Mouse (Mus musculus): ENCODE measurements around the gene Mia2.
"Not testable (repeated sequence)": the region's sequence is repeated elsewhere in the genome, so short reads cannot be mapped to it uniquely, and the experiment has no call there.

Mia2 gene

DNA sequence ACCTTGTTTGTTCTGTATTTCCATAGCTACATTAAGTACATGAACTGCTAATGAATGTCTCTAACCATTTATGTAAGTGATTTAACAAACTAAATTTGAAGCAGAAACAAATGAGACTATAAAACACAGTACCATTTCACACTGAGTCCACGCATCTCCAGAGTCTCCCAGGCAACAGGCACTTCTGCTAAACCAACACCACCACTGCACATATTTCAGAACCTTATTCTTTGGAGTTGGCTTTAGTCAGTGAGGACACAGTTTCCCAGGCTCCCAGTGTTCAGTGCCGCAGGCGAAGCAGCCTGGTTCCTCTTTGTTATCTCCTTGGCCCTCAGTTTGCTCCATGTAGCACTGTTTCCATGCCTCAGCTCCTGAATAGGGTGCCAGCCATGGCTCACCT is 82.2 kb downstream of the Mia2 start:
- no peak for DNase-seq

DNA sequence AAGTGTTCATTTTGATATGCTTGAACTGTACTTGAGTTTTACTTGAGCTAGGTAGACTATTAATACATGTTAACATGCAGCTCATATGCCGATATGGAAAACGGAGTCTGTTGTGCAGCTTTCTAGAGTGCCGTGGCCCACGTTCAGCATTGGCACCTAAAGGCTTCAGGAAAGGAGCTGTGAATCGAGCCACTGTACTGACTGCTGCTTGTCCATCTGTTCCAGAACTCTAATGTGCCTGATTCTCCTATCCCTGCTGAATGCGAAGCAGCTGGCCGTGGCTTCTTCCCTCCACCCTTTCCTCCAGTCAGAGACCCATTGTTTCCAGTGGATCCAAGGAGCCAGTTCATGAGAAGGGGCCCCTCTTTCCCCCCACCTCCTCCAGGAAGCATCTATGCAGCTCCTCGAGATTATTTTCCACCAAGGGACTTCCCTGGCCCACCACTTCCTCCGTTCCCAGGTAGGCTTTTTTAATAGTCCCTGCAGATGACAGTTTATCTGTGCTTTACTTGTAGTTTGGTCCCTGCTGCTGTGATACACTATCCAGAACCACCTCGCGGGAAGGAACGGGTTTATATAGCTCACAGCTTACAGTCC is 92.6 kb downstream of the Mia2 start:
- no peak for DNase-seq

DNA sequence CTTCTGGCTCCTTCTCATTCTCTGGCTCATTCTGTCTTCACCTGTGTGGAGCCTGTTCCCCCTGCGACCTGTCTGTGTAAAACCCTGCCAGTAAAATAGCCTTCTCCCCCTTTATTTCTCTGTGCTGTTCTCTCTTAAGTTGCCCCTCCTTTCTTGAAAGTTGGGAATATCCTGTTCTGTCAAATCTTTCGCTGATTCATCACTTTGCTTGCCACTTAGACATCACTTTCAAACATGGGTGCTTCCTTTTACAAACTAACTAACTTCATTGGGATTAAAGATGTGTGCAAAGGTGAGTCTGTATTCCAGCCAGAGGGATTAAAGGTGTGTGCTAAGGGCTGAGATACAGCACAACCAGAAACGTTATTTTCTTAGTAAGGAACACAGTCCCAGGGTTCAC is 98.0 kb downstream of the Mia2 start:
- no peak for DNase-seq

DNA sequence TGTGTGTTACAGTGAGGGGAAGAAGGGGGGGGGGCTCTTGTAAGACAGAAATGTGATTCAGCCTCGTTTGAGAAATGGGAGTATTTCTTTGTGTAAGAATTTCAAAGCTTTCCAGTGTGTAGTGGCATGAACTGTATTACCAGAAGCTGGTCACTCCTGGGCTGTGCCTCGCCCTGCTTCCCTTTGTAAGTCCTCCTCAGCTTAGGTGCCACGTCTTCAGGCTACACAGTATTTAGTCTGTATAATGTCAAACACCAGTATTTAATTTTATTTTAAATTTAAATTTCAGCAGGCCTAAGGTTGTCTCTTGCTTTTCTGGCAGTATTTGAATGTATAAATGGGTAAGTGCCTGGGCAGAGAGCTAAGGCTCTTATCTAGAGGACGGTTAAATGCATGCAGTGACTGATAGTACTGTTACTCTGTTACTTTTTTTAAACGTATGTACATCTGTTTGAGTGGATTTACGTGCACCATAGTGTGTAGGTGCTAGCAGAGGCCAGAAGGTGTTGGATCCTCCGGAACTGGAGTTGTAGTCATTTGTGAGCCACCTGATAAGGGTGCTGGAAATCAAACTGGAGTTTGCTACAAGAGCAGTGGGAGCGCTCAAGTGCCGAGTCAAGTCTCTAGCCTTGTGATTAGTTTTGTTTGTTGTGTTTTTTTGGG is 98.9 kb downstream of the Mia2 start:
- DNase-seq = no peak

DNA sequence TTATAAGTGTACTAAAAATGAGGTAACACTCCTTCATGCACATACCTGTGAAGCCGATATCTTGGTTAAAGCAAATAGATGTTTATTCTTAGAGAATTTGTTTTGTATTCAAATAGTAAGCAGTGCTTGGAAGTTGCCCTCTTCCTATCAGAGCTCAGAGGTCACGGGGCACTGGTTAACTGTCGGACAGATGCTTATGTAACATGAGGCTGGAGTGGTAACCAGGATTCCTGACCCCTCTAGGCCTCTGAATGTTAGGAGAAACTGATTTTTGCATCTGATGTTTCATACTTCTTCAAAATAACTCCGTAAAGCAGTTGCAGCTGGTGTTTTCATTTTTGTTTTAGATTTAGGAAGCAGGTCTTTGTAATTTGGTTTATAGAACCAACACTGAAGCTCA is 99.5 kb downstream of the Mia2 start:
- DNase-seq = no peak

DNA sequence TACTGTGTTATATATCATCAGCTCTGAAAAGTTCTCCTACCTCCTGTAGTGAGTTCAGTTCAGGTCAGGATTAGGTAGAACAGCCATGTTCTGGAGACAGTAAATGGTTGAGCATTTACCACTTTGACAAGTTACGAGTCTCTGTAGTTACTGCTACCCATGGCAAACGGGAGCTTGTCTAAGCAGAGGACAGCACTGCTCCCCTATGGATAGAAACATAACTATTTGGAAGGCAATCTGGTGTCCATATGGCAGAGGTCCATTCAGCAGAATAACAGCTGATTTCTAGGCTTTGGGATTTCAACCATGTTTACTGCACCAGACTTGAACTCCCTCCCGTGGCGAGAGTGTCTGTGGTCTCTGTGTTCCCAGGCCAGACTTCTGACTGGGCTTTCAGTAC is 100.3 kb downstream of the Mia2 start:
- peak; percentile 69 for DNase-seq

DNA sequence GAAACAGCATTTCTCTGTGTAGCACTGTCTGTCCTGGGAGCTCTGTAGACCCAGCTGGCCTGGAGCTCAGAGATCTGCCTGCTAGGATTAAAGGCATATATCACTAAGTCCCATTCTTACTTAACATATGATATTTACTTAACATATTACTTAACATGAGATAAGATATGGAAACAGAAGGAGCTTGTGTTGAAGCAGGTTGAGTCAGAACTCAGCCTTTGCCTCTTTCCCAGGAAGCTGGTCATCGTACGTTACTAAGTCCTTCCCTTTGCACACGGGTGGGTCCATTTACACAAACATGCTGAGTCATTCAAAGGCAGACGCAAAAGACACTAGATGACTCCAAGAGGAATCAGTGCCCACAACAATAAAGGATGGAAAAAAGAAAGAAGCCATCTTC is 103.2 kb downstream of the Mia2 start:
- no peak for DNase-seq

DNA sequence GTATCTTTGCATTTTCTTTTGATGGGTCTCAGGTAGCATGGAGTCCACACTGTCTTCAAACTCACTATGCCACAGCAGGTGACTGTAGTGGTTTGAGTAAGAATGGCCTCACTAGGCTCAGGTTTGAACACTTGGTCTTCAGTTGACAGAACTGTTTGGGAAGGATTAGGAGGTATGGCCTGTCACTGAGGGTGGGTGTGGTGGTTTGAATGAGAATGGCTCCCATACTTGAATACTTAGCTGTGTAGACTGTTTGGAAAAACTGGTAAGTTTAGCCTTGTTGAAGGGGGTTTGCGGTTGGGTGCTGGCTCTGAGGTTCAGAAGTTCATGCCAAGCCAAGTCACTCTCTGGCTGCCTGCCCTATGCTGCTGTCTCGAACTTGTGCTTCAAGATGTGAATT is 103.8 kb downstream of the Mia2 start:
- no peak for DNase-seq

DNA sequence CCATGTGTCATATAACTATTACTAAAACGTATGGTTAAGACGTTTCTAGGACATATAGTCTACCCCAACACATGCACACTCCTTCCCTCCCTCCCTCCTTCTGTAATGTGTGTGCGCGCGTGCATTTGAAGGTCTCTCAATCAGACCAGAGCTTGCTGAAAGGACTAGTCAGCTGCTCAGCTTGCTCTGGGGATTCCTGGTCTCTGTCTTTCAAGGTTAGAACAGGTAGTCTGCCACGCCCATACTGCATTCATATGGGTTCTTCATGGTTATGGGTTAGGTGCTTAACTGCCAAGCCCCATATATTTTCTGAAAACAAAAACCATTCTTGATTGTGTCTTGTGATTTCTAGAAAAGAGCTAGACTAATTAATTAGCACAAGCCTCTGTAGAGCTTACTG is 110.0 kb downstream of the Mia2 start:
- no peak for DNase-seq

DNA sequence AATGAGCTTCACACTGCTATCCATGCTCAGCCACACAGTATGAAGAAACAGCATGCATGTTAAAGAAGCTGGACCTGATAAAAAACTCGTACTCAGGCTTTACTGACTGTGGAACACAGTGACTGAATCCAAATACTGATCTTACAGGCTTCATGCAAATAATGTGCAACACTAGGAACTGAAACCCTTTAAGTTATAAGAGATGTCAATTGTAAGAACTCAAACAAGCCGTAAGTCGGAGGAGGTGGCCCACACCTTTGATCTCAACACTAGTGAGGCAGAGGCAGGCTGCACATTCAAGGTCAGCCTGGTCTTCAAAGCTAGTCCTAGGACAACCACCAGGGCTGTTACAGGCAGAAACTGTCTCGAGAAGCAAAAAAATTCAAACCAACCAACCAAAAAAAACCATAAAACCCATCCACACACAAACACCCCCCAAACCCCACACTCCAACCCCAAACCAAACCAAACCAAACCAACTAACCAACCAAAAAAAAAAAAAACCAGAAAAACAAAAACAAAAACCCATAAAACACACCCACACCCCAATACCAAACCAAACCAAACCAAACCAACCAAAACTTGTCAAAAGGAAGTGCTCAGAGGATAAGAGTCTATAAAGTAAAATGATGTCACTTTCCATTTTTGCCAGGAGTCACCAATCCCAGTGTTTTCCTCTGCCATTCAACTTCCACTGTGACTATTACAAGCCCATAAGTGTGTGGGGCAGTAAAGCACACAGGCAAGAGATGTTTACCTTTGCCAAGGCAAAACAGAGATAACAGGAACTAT is 110.8 kb downstream of the Mia2 start:
- DNase-seq = no peak

DNA sequence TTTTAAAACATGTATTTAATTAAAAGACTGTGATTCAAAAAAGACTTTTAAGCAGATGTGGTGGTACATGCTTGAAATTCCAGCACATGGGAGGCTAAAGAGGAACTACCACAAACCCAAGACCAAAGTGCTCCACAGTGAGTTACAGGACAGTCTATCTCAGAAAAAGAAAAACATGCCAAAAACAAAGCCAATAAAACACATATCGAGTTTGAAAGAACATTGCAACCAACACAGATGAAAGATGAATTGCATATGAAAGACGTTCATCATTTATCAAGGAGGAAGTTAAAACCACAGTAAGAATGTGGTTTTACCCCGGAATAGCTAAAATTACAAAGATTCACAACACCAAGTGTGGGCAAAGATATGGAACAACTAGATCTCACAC is 111.4 kb downstream of the Mia2 start:
- DNase-seq = no peak

DNA sequence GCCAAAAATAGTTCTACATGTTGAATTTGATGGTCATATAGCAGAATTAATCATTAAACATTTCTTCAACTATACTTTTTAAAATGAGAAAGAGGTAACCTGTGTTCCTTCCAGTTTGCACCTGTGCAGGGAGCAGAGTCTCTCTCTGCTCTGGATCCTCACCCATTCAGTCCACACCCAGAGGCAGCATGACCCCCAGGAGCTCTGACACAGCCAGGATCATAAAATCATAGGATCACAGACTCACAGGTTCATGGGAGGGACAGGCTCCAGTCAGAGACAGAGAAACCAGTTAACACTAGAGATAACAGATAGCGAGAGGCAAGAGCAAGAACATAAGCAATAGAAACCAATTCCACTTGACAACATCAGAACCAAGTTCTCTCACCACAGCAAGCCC is 112.2 kb downstream of the Mia2 start:
- DNase-seq = no peak

DNA sequence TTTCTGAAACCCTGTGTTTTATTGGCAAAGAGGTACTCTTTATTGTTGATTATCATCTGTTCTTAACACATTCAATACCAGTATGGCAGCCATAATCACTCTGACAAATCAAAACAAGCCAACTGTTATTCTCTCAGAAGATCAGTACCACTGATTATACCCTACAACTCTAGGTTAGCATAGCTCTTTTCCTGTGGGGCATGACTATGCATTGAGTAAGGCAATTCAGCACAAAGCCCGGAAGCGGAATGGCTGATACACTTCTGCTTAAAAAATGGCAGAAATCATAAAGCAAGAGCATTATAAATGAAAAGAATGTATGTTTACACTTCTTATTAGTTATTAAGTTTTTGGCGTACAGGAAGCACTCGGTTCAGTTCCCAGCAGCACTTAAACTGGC is 120.6 kb downstream of the Mia2 start:
- no peak for DNase-seq

DNA sequence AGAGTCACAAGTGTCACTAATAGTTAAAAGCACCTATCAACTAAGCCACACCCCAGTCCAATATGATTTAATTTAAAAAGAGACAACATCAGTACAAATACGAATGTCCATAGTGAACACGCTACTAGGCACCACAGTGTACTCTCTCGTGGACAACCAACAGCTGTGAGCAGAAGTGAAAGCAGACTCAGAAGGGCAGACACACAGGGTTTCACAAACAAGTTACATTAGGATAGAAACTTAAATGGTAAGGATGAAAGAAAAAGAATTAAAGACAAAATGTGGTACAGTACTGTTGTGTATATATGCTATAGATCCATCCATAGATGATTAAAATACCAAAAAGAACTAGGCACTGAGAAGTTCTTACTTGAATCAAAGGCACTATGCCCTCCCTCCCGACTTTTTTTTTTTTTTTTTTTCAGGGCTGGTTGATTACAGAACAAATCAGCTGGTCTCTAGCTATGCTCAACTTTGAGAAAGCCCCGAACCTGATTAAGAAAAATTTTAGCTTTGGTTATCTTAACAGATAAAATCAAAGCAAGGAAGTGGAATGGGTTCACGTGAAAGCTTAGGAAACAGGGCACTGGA is 121.2 kb downstream of the Mia2 start:
- no peak for DNase-seq

DNA sequence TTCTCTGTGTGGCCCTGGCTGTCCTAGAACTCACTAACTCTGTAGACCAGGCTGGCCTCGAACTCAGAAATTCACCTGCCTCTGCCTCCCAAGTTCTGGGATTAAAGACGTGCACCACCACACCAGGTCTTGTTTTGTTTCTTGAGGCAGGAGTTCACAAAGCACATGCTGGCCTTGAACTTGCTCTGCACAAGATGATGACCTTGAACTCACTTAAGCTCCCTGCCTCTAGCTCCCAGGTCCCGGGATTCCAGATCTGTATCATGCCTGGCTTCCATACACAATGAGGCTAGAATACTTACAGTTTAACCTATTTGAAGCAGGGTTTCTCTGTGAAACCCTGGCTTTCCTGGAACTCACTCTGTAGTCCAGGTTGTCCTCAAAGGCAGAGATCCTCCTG is 121.7 kb downstream of the Mia2 start:
- no peak for DNase-seq

DNA sequence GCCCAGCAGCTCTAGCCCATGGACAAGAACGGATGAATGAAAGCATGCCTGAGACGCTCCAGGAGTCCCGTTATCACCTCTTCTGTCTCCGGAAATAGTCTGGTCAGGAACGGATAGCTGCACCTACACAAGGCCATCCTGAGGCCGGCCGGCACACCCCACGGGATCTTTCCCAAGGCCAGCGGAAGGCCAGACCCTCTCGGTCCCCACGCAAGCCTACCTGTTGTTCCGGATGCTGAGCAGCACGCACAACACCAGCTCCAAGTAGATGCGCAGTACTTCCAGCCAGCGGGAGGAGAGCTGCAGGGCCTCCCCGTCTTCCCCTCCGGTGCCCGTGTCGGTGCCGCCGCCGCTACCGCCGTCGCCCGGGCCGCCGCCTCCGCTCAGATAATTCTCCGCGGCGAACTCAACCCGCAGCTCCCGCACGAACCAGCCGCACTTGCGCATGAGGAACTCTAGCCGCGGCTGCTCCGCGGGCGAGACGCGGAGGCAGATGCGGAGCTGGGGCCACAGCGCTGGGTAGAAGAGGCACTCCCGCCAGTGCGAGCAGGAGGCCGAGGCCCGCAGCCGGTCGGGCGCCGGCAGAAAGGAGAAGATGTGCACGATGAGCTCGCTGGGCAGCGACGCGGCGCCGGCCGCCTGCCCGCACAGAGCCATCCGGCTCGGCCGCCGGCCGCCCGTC is 123.2 kb downstream of the Mia2 start:
- peak; percentile 63 for DNase-seq

DNA sequence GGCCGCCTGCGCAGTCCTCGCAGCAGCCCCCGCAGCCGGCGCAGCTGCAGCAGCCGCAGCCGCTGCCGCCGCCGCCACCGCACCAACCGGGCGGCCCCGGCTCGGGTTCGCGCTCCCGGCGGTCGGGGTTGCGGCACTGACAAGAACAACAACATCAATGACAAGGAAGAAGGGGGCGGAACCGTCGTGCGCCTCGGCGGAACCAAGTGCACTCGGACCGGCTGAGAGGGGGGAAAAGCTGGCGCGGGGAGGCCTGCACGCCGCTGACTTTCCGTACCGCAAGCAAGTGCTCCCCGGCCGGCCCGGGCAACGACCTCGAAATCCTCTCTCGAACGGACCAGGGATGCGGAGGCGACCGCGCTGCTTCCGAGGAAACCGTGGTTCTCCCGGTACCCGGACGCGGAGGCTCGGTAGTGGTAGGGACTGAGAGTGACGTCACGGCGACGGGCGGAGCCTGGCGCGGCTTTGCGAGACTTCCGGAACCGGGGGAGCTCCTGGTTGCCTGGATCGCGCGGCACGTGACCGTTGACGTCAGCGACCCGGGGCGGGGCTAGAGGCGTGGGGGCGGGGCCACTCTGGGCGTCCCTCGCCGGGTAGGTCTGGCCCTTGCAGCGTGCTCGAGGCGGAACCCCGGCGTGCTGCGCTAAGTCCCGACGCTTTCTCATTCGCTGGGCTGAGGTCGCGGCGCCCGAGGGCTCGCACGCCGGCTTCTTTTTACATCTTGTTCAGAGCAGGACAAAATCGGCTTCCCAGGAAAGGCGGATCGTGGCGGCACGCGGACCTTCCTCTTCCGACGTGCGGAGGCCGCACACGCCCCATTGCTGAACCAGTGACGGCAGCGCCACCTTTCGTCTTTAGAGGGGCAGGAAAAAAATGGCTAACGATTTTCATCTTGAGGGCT is 124.0 kb downstream of the Mia2 start, which contains the start of gene Fbxo33:
TSS of gene Fbxo33 (minus strand) at position 401 of the 901 bp plus-strand sequence.
- peak; percentile 97 for DNase-seq

DNA sequence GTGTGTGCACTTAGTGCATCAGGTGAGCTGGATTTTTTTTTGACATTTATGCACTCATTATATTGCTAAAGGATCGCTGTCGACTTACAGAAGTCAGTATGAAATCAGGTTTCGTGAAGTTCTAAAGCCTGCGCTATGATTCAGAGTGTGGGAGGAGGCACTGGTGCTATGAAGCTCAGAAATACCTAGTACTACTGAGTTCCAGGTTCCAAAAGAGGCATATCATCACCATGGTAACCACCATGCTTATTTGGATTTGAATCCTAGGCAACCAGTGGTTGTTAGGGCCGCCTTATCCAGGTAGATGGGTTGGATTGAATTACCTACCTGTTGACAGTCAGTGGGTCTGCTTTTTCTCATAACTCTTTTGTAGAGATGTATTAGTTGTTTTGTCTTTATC is 132.8 kb downstream of the Mia2 start:
- no peak for DNase-seq

DNA sequence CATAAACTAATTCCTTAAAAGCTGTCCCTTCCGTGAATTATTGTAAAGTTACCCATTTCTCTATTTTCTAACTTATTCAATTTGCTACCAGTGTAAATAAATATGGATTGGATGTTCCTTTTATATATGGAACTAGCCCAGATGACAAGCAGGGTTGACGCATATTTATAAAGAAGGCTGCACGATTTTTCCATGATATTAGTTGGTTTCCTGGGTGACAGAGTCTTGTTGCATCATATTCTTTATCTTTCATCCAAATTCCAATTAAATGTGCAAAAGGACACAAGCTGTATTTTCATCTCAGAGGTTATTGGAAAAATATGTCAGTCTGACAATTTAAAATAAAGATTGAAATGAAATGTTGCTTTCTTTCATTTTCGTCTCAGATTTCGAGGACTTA is 142.8 kb downstream of the Mia2 start:
- no peak for DNase-seq

DNA sequence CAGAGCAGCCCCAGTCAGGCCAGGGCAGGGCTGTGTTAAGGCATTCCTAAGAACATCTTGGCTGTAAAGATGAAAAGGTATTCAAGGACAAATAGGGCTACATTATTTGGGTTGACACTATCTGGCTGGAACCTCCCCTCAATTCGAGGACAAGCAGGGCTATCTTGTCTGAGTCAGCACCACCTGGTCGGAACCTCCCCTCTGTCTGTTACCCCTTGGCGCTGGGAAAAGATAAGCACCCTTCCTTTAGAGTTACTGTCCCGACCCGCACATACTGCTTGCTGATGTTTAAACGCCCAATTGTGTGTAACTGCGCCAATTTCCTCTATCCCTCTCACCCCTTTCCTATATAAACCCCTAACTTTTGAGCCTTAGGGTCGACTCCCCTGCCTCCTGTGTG is 145.4 kb downstream of the Mia2 start:
- DNase-seq = not testable (repeated sequence)

Measured in cerebellum, adult 9-10 months (tissue).